Mouse (Mus musculus): ENCODE data around the gene Nmnat1. TPM values are rescaled to one million over a fixed set of nuclear protein-coding genes. Genes with fewer than 3 reads are reported as not detected.

Gene Nmnat1
- polyA plus RNA-seq, 1 experiment from 2014 or later: 14.9 TPM

DNA sequence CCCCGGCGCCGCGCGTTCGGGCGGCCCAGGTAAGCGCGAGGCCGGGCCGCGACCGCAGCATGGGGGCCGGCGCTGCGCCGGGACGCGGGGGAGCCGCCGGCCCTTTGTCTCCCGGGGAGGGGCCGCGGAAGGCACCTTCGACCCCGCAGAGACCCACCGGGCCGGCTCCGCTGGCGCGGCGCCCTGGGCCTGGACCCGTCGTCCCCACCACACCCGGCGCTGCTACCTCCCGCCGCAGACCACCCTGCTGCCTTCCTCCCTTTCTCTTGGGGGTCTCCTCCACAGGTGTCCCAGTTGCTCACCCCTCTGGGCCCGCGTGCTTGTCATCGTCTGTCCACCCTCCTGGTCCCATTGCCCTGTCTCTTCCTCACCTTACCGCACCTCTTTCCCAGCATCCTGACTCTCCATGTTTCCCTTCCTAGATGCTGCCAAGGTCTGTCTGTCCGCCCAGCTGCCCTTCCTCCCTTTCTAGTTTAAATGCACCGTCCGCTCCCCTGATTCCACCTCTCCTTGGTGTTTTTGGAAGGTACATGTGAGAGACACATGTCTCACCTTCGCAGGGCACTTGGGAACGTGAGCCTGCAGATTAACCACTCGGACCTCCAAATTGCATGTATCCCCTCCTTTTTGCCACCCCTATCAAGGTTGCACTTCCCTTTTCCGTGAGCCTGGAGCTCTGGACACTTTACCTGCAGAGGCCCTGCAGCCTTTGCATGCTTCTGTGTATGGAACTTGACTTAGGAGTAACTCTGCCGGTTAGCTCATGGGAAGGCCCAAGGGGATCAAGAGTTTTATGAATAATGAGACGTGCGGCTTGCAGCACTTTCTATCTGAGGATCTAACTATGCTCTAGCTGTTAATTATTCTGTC, 33.6 kb upstream of the Nmnat1 start:
- peaks cover 11% of the 10 kb centered on the region for H3K4me1 ChIP-seq (ENCODE audit: control insufficient read depth, insufficient read depth, low read length)
- peak overlapping the region; percentile 91 for H3K4me3 ChIP-seq (ENCODE audit: low read depth, low read length)
- peak overlapping the region; percentile 92 for H3K4me2 ChIP-seq (ENCODE audit: low read depth)
- no peaks in the 10 kb centered on the region for H3K9me3 ChIP-seq (ENCODE audit: control insufficient read depth, low read length)
- DNase-seq (ENCODE audit: low spot score): no peak
- peak; percentile 35 for ATAC-seq (ENCODE audit: insufficient read depth, low FRiP score, low TSS enrichment)
- peak overlapping the region; percentile 88 for H3K9ac ChIP-seq (ENCODE audit: low read length)
- no peaks in the 10 kb centered on the region for H3K27me3 ChIP-seq (ENCODE audit: control insufficient read depth, insufficient read depth, low read length)
- no peaks in the 10 kb centered on the region for H3K36me3 ChIP-seq (ENCODE audit: control insufficient read depth, insufficient read depth, low read length)
- 5% methylated on average over 35 of the region's 52 CpGs for WGBS
- no peak overlapping the region; the same call in 1 of the 2 replicates for H3K27ac ChIP-seq (ENCODE audit: low read depth, low read length)

GRCm38 (mm10) chr4:149517868-149518340, 32.9 kb upstream of the Nmnat1 start, which contains the start of gene Ctnnbip1:
TSS of gene Ctnnbip1 (plus strand) at chr4:149518236.
- Histone ChIP-seq H3K4me3 (ENCODE audit: low read depth, low read length) (peak within 1 kb of the TSS; percentile 91), H3K27me3 (ENCODE audit: control insufficient read depth, insufficient read depth, low read length) (no peaks in the 10 kb centered on the region), H3K9me3 (ENCODE audit: control insufficient read depth, low read length) (no peaks in the 10 kb centered on the region), H3K9ac (ENCODE audit: low read length) (peak within 1 kb of the TSS; percentile 88), H3K27ac (ENCODE audit: low read depth, low read length) (no peak within 1 kb of the TSS; the same call in 1 of the 2 replicates), H3K4me1 (ENCODE audit: control insufficient read depth, insufficient read depth, low read length) (peaks cover 11% of the 10 kb centered on the region), H3K4me2 (ENCODE audit: low read depth) (peak within 1 kb of the TSS; percentile 92), H3K36me3 (ENCODE audit: control insufficient read depth, insufficient read depth, low read length) (no peaks in the 10 kb centered on the region)
- 0% methylated on average over 39 of the region's 46 CpGs for WGBS
- DNase-seq (ENCODE audit: low spot score): peak; percentile 99
- ATAC-seq (ENCODE audit: insufficient read depth, low FRiP score, low TSS enrichment): peak; percentile 99

DNA sequence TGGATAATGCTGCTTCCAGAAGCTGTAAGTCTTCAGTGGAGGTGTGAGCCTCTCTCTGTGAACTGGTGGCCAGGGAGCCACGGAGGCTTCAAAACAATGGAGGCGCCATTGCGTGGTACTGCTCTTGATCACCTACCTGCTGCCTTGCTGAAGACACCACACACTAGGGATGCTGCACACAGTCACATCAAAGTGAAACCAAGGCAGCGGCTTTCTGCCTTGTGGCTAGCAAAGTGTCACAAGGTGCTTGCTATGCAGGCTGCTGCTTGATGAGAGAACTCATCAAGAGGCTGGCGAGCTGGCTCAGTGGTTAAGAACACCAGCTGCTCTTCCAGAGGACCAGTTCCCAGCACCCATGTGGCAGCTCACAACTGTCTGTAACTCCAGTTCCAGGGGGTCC, 30.7 kb upstream of the Nmnat1 start:
- Histone ChIP-seq H3K4me1 (ENCODE audit: control insufficient read depth, insufficient read depth, low read length) (peaks cover 11% of the 10 kb centered on the region), H3K36me3 (ENCODE audit: control insufficient read depth, insufficient read depth, low read length) (no peaks in the 10 kb centered on the region), H3K27ac (ENCODE audit: low read depth, low read length) (no peak overlapping the region), H3K27me3 (ENCODE audit: control insufficient read depth, insufficient read depth, low read length) (no peaks in the 10 kb centered on the region), H3K9ac (ENCODE audit: low read length) (no peak overlapping the region), H3K4me2 (ENCODE audit: low read depth) (no peak overlapping the region), H3K9me3 (ENCODE audit: control insufficient read depth, low read length) (no peaks in the 10 kb centered on the region), H3K4me3 (ENCODE audit: low read depth, low read length) (no peak overlapping the region)
- DNase-seq (ENCODE audit: low spot score) (no peak), ATAC-seq (ENCODE audit: insufficient read depth, low FRiP score, low TSS enrichment) (no peak)
- 86% methylated on average over 5 of the region's 5 CpGs for WGBS

DNA sequence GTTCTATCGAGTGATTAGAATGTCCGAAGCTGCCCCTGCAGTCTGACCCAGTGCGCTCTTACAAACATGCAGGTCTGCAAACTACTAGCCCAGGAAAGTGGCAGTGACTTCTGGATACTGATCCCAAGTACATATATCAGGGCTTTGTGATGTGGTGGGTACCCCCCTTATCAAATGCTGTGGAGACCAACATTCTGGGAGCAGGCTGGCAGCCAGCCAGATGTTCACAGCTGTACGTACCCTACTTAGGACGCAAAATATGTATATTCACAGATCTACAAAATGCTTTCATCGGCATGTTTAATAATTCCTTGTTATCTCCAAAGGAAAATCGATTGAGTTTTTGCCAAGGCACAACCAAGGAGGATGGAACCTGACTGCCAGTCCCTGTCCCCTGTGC, 27.1 kb upstream of the Nmnat1 start:
- DNase-seq (ENCODE audit: low spot score): no peak
- H3K4me2 ChIP-seq (ENCODE audit: low read depth): no peak overlapping the region
- H3K4me3 ChIP-seq (ENCODE audit: low read depth, low read length): no peak overlapping the region
- 91% methylated on average over 7 of the region's 7 CpGs for WGBS
- no peaks in the 10 kb centered on the region for H3K9me3 ChIP-seq (ENCODE audit: control insufficient read depth, low read length)
- no peaks in the 10 kb centered on the region for H3K4me1 ChIP-seq (ENCODE audit: control insufficient read depth, insufficient read depth, low read length)
- no peaks in the 10 kb centered on the region for H3K27me3 ChIP-seq (ENCODE audit: control insufficient read depth, insufficient read depth, low read length)
- no peak for ATAC-seq (ENCODE audit: insufficient read depth, low FRiP score, low TSS enrichment)
- H3K36me3 ChIP-seq (ENCODE audit: control insufficient read depth, insufficient read depth, low read length): no peaks in the 10 kb centered on the region
- no peak overlapping the region for H3K9ac ChIP-seq (ENCODE audit: low read length)
- H3K27ac ChIP-seq (ENCODE audit: low read depth, low read length): no peak overlapping the region

- ATAC-seq (ENCODE audit: insufficient read depth, low FRiP score, low TSS enrichment) (no peak), DNase-seq (ENCODE audit: low spot score) (no peak)
- no peaks in the 10 kb centered on the region for H3K9me3 ChIP-seq (ENCODE audit: control insufficient read depth, low read length)
- 60% methylated on average over 6 of the region's 6 CpGs for WGBS
- no peaks in the 10 kb centered on the region for H3K27me3 ChIP-seq (ENCODE audit: control insufficient read depth, insufficient read depth, low read length)
- H3K27ac ChIP-seq (ENCODE audit: low read depth, low read length): no peak overlapping the region
- H3K4me3 ChIP-seq (ENCODE audit: low read depth, low read length): no peak overlapping the region
- no peaks in the 10 kb centered on the region for H3K36me3 ChIP-seq (ENCODE audit: control insufficient read depth, insufficient read depth, low read length)
- no peak overlapping the region for H3K4me2 ChIP-seq (ENCODE audit: low read depth)
- no peaks in the 10 kb centered on the region for H3K4me1 ChIP-seq (ENCODE audit: control insufficient read depth, insufficient read depth, low read length)
- no peak overlapping the region for H3K9ac ChIP-seq (ENCODE audit: low read length)
Observed at GRCm38 (mm10) chr4:149511221-149511646, 26.2 kb upstream of the Nmnat1 start.

- no peak overlapping the region for H3K9ac ChIP-seq (ENCODE audit: low read length)
- 71% methylated on average over 3 of the region's 3 CpGs for WGBS
- no peak overlapping the region for H3K4me2 ChIP-seq (ENCODE audit: low read depth)
- H3K4me3 ChIP-seq (ENCODE audit: low read depth, low read length): no peak overlapping the region
- no peak overlapping the region for H3K27ac ChIP-seq (ENCODE audit: low read depth, low read length)
- no peaks in the 10 kb centered on the region for H3K9me3 ChIP-seq (ENCODE audit: control insufficient read depth, low read length)
- DNase-seq (ENCODE audit: low spot score) (no peak), ATAC-seq (ENCODE audit: insufficient read depth, low FRiP score, low TSS enrichment) (no peak)
- H3K27me3 ChIP-seq (ENCODE audit: control insufficient read depth, insufficient read depth, low read length): no peaks in the 10 kb centered on the region
- no peaks in the 10 kb centered on the region for H3K4me1 ChIP-seq (ENCODE audit: control insufficient read depth, insufficient read depth, low read length)
- H3K36me3 ChIP-seq (ENCODE audit: control insufficient read depth, insufficient read depth, low read length): no peaks in the 10 kb centered on the region
Observed at GRCm38 (mm10) chr4:149506904-149507303, 21.9 kb upstream of the Nmnat1 start.

GRCm38 (mm10) chr4:149505261-149505967, 20.4 kb upstream of the Nmnat1 start:
- ATAC-seq (ENCODE audit: insufficient read depth, low FRiP score, low TSS enrichment): no peak
- H3K36me3 ChIP-seq (ENCODE audit: control insufficient read depth, insufficient read depth, low read length): no peaks in the 10 kb centered on the region
- no peak overlapping the region for H3K27ac ChIP-seq (ENCODE audit: low read depth, low read length)

GRCm38 (mm10) chr4:149504858-149505257, 19.9 kb upstream of the Nmnat1 start:
- WGBS: 31% methylated on average over 3 of the region's 3 CpGs
- DNase-seq (ENCODE audit: low spot score) (no peak), ATAC-seq (ENCODE audit: insufficient read depth, low FRiP score, low TSS enrichment) (no peak)
- Histone ChIP-seq H3K27ac (ENCODE audit: low read depth, low read length) (no peak overlapping the region), H3K36me3 (ENCODE audit: control insufficient read depth, insufficient read depth, low read length) (no peaks in the 10 kb centered on the region), H3K4me2 (ENCODE audit: low read depth) (no peak overlapping the region), H3K27me3 (ENCODE audit: control insufficient read depth, insufficient read depth, low read length) (no peaks in the 10 kb centered on the region), H3K4me3 (ENCODE audit: low read depth, low read length) (no peak overlapping the region), H3K4me1 (ENCODE audit: control insufficient read depth, insufficient read depth, low read length) (no peaks in the 10 kb centered on the region), H3K9ac (ENCODE audit: low read length) (no peak overlapping the region), H3K9me3 (ENCODE audit: control insufficient read depth, low read length) (no peaks in the 10 kb centered on the region)

More at GRCm38 (mm10) chr4:149505261-149505967, 20.4 kb upstream of the Nmnat1 start:
- Histone ChIP-seq H3K4me2 (ENCODE audit: low read depth) (no peak overlapping the region), H3K4me1 (ENCODE audit: control insufficient read depth, insufficient read depth, low read length) (no peaks in the 10 kb centered on the region), H3K27me3 (ENCODE audit: control insufficient read depth, insufficient read depth, low read length) (no peaks in the 10 kb centered on the region), H3K9me3 (ENCODE audit: control insufficient read depth, low read length) (no peaks in the 10 kb centered on the region), H3K4me3 (ENCODE audit: low read depth, low read length) (no peak overlapping the region), H3K9ac (ENCODE audit: low read length) (no peak overlapping the region)
- DNase-seq (ENCODE audit: low spot score): no peak
- WGBS: 63% methylated on average over 14 of the region's 15 CpGs

Measured in neural tube, embryonic 11.5 days (tissue).